In the genomic region with DNA sequence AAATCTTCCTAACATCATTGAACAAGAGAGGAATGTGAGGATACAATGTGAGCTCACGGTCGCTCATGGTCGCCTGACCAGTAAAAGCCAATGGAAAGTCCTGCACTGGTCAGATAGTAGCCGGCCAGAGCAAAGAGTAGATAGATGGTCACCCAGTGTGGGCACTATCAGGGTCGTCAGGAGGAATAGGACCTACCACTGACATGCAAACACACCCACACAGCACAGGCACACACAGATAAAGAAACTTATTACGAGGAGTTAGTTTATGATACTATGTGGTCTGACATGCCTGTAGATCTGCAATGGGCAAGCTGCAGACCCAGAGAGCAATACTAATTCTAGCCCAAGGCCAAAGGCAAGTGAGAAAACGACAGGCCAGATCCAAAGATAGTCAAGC, we compare ENCODE assay signal across 30 mouse cellular contexts.
DNase-seq lines count a peak whose midpoint lies in the region; ATAC-seq and TF ChIP-seq lines count a peak whose summit lies in the region.
"Had no signal": no experiment of that assay in that cellular context is flagged by ENCODE, and none has a peak within 500 bp of the region (broad histone marks: within the 10 kb centered on the region; RNA-seq: fewer than 3 reads in every experiment).

No protein-coding gene starts in this region.

- H3K4me1 ChIP-seq in MEL (ENCODE audit: control insufficient read depth in 1 of 2, insufficient read depth in 2 of 2, low read length in 2 of 2), result peaks cover 20 to 34% of the 10 kb centered on the region in 2 experiments
- peaks cover 30% of the 10 kb centered on the region for H3K4me1 ChIP-seq in liver, embryonic 15.5 days (replicated peaks)
- H3K4me1 ChIP-seq in hindbrain, embryonic 13.5 days (replicated peaks), result peaks cover 17% of the 10 kb centered on the region
- no peaks in the 10 kb centered on the region for H3K4me1 ChIP-seq in forebrain, embryonic 13.5 days
- H3K4me1 ChIP-seq: stomach, embryonic 15.5 days had no signal

- H3K27ac ChIP-seq in MEL (ENCODE audit: control insufficient read depth, low read depth, low read length), result peak overlapping the region; percentile 85
- no peak overlapping the region for H3K27ac ChIP-seq in liver, embryonic 15.5 days (replicated peaks)
- no peak overlapping the region for H3K27ac ChIP-seq in hindbrain, embryonic 13.5 days
- no peak overlapping the region for H3K27ac ChIP-seq in forebrain, embryonic 13.5 days
- H3K27ac ChIP-seq: embryonic facial prominence, embryonic 10.5 days; embryonic facial prominence, embryonic 15.5 days; heart, adult 2 months; hindbrain, embryonic 10.5 days; intestine, embryonic 15.5 days; kidney, postnatal 0 days; limb, embryonic 13.5 days; stomach, embryonic 15.5 days had no signal

- peak overlapping the region; percentile 36 for H3K9ac ChIP-seq in MEL (ENCODE audit: control insufficient read depth, low read depth, low read length, poor library complexity, severe bottlenecking)
- no peak overlapping the region for H3K9ac ChIP-seq in liver, embryonic 15.5 days
- H3K9ac ChIP-seq in hindbrain, embryonic 13.5 days, result no peak overlapping the region
- no peak overlapping the region for H3K9ac ChIP-seq in forebrain, embryonic 13.5 days
- H3K9ac ChIP-seq: embryonic facial prominence, embryonic 15.5 days; intestine, embryonic 15.5 days; limb, embryonic 13.5 days; lung, embryonic 14.5 days; stomach, embryonic 15.5 days had no signal

- no peak for TF ChIP-seq CTCF in MEL (IDR thresholded peaks at IDR 0.05 in 2 of 3, conservative IDR thresholded peaks at IDR 0.05 in 1 of 3; ENCODE audit: control insufficient read depth in 1 of 3, insufficient read depth in 1 of 3, low read depth in 2 of 3, low read length in 3 of 3, poor library complexity in 1 of 3, severe bottlenecking in 1 of 3)

- no peak for TF ChIP-seq RAD21 in MEL (IDR thresholded peaks at IDR 0.05; ENCODE audit: low read depth, low read length)

- DNase-seq in MEL (ENCODE audit: low read depth, low spot score), result peak; percentile 55
- peak; percentile 36 for DNase-seq in liver
- DNase-seq in kidney, postnatal 10 days, result no peak
- DNase-seq: adrenal gland, adult 2 months; adrenal gland, postnatal 36 days; cerebellum, adult 2 months; cerebellum, postnatal 14 days; gastrocnemius, postnatal 36 days; heart, adult 2 months; heart, postnatal 14 days; kidney, adult 8-10 months; lung, embryonic 14.5 days; lung, postnatal 14 days; right cerebral cortex, postnatal 25 days had no signal

- peaks cover 2% of the 10 kb centered on the region; the same call in 1 of the 2 replicates for H3K79me2 ChIP-seq in MEL (ENCODE audit: control insufficient read depth, insufficient read depth, low read length, poor library complexity)

- H3K9me3 ChIP-seq in MEL (replicated peaks; ENCODE audit: insufficient read depth, low read length), result no peaks in the 10 kb centered on the region
- no peaks in the 10 kb centered on the region for H3K9me3 ChIP-seq in liver, embryonic 15.5 days (replicated peaks)
- no peaks in the 10 kb centered on the region for H3K9me3 ChIP-seq in hindbrain, embryonic 13.5 days
- H3K9me3 ChIP-seq in forebrain, embryonic 13.5 days (replicated peaks), result no peaks in the 10 kb centered on the region
- H3K9me3 ChIP-seq: embryonic facial prominence, embryonic 10.5 days; embryonic facial prominence, embryonic 15.5 days; hindbrain, embryonic 10.5 days; intestine, embryonic 15.5 days; limb, embryonic 13.5 days; stomach, embryonic 15.5 days had no signal

- H3K4me2 ChIP-seq in liver, embryonic 15.5 days, result peak overlapping the region; percentile 15; the same call in 1 of the 2 replicates
- no peak overlapping the region for H3K4me2 ChIP-seq in hindbrain, embryonic 13.5 days
- H3K4me2 ChIP-seq in forebrain, embryonic 13.5 days, result no peak overlapping the region
- H3K4me2 ChIP-seq: embryonic facial prominence, embryonic 15.5 days; intestine, embryonic 15.5 days; limb, embryonic 13.5 days; lung, embryonic 14.5 days; stomach, embryonic 15.5 days had no signal

- peak overlapping the region; percentile 14 to 23; a peak in 3 of 4 replicates for H3K4me3 ChIP-seq in MEL (ENCODE audit: control insufficient read depth in 1 of 2, insufficient read depth in 1 of 2, low read depth in 2 of 2, low read length in 2 of 2)
- no peak overlapping the region for H3K4me3 ChIP-seq in liver, embryonic 15.5 days (replicated peaks)
- no peak overlapping the region for H3K4me3 ChIP-seq in hindbrain, embryonic 13.5 days
- no peak overlapping the region for H3K4me3 ChIP-seq in forebrain, embryonic 13.5 days
- H3K4me3 ChIP-seq: embryonic facial prominence, embryonic 10.5 days; embryonic facial prominence, embryonic 15.5 days; heart, adult 2 months; hindbrain, embryonic 10.5 days; intestine, embryonic 15.5 days; limb, embryonic 13.5 days; stomach, embryonic 15.5 days had no signal

- TF ChIP-seq EP300 in MEL (IDR thresholded peaks at IDR 0.05; ENCODE audit: low read depth in 1 of 2, low read length in 2 of 2), result peak; percentile 67 to 73

- peak; percentile 75 for ATAC-seq in liver, embryonic 15.5 days (ENCODE audit: insufficient read depth)
- peak; percentile 45 for ATAC-seq in megakaryocyte progenitor cell, adult 5-6 weeks (replicated peaks; ENCODE audit: poor library complexity)
- no peak for ATAC-seq in hindbrain, embryonic 13.5 days (ENCODE audit: low FRiP score)
- ATAC-seq in forebrain, embryonic 13.5 days, result no peak
- ATAC-seq: activated CD4-positive, CD25-positive, alpha-beta regulatory T cell, adult 4 months; CD4-positive, CD25-positive, alpha-beta regulatory T cell, adult 4 months; forebrain, embryonic 14.5 days; hindbrain, embryonic 16.5 days; intestine, embryonic 15.5 days; midbrain, embryonic 16.5 days had no signal

- TF ChIP-seq POLR2A in MEL (IDR thresholded peaks at IDR 0.05; ENCODE audit: control insufficient read depth in 1 of 2, insufficient read depth in 1 of 2, low read depth in 1 of 2, low read length in 2 of 2, poor library complexity in 1 of 2), result no peak

- 18% methylated on average over 7 of the region's 7 CpGs for WGBS in liver, embryonic 15.5 days (ENCODE audit: insufficient replicate concordance)
- 86% methylated on average over 7 of the region's 7 CpGs for WGBS in hindbrain, embryonic 13.5 days
- 92% methylated on average over 7 of the region's 7 CpGs for WGBS in forebrain, embryonic 13.5 days

- H3K27me3 ChIP-seq in MEL (ENCODE audit: control insufficient read depth in 1 of 2, insufficient read depth in 2 of 2, low read length in 2 of 2), result no peaks in the 10 kb centered on the region
- H3K27me3 ChIP-seq in liver, embryonic 15.5 days, result no peaks in the 10 kb centered on the region
- no peaks in the 10 kb centered on the region for H3K27me3 ChIP-seq in hindbrain, embryonic 13.5 days
- no peaks in the 10 kb centered on the region for H3K27me3 ChIP-seq in forebrain, embryonic 13.5 days
- H3K27me3 ChIP-seq: embryonic facial prominence, embryonic 15.5 days; intestine, embryonic 15.5 days; limb, embryonic 13.5 days; stomach, embryonic 15.5 days had no signal

- peaks cover 0 to 27% of the 10 kb centered on the region in 2 experiments; a peak in 2 of 4 replicates for H3K36me3 ChIP-seq in MEL (ENCODE audit: control insufficient read depth in 1 of 2, insufficient read depth in 2 of 2, low read length in 2 of 2)
- no peaks in the 10 kb centered on the region for H3K36me3 ChIP-seq in liver, embryonic 15.5 days (replicated peaks)
- peaks cover 9% of the 10 kb centered on the region for H3K36me3 ChIP-seq in hindbrain, embryonic 13.5 days
- H3K36me3 ChIP-seq in forebrain, embryonic 13.5 days (ENCODE audit: poor library complexity, severe bottlenecking), result peaks cover 5% of the 10 kb centered on the region
- H3K36me3 ChIP-seq: intestine, embryonic 15.5 days; stomach, embryonic 15.5 days had no signal

TF ChIP-seq in MEL, 35 proteins besides CTCF, POLR2A, EP300 and RAD21:
- TF ChIP-seq ZNF384 (IDR thresholded peaks at IDR 0.05; ENCODE audit: low read depth, low read length) (no peak), ETS1 (IDR thresholded peaks at IDR 0.05; ENCODE audit: low read depth, low read length) (peak; percentile 40; the same call in 1 of the 2 replicates), KAT2A (conservative IDR thresholded peaks at IDR 0.05; ENCODE audit: low read depth, low read length) (no peak), CHD2 (IDR thresholded peaks at IDR 0.05; ENCODE audit: low read length) (no peak), GATA1 (IDR thresholded peaks at IDR 0.05; ENCODE audit: low read depth, low read length) (peak; percentile 75), ZC3H11A (IDR thresholded peaks at IDR 0.05; ENCODE audit: low read depth, low read length) (no peak), TAL1 (IDR thresholded peaks at IDR 0.05; ENCODE audit: low read length) (peak; percentile 77), MAX (IDR thresholded peaks at IDR 0.05; ENCODE audit: low read length) (no peak), ELF1 (IDR thresholded peaks at IDR 0.05; ENCODE audit: low read depth, low read length) (no peak), TCF12 (IDR thresholded peaks at IDR 0.05; ENCODE audit: low read depth, low read length) (peak; percentile 71), RCOR1 (IDR thresholded peaks at IDR 0.05; ENCODE audit: low read depth, low read length) (no peak)

Comparison
In these comparisons a context has a peak if more than half of its experiments do, and no peak if none do; other contexts are left out.
1. H3K4me3 ChIP-seq: peak in MEL (2 of 2); none in liver, embryonic 15.5 days (single experiment), hindbrain, embryonic 13.5 days (single experiment) and forebrain, embryonic 13.5 days (single experiment).
2. ATAC-seq: peak in liver, embryonic 15.5 days (single experiment) and megakaryocyte progenitor cell, adult 5-6 weeks (single experiment); none in hindbrain, embryonic 13.5 days (single experiment) and forebrain, embryonic 13.5 days (single experiment).